Mouse (Mus musculus): ENCODE results near the gene AI987944. TPM values are rescaled to one million over a fixed set of nuclear protein-coding genes. Genes with fewer than 3 reads are reported as not detected.

The AI987944 gene
- polyA plus RNA-seq (2012; rRNA removed), result 3.2 and 3.9 TPM in 2 replicates

- WGBS, result under 1% methylated on average over 25 of the region's 25 CpGs
- peak; percentile 94 for DNase-seq (ENCODE audit: low read depth, low spot score)
Observed at GRCm38 (mm10) chr7:41393048-41393971, at the start of gene AI987944. Gene AI987944 (minus strand): TSS chr7:41393379.

- 78% methylated on average over 4 of the region's 4 CpGs for WGBS
- DNase-seq (ENCODE audit: low read depth, low spot score), result no peak
Observed at GRCm38 (mm10) chr7:41394130-41394529, 951 bp upstream of the AI987944 start.

Other genes starting within 250 kb of the AI987944 start
- gene Gm5592, start 239.5 kb downstream of the AI987944 start, polyA plus RNA-seq (2012; rRNA removed), result not detected in 2 replicates
- 0.02 and 0.04 TPM in 2 replicates for gene Vmn2r57, start 55.3 kb upstream of the AI987944 start, polyA plus RNA-seq (2012; rRNA removed)
- 0.04 TPM in 1 of 2 replicates, not detected in the other for gene Gm20449, start 106.0 kb upstream of the AI987944 start, polyA plus RNA-seq (2012; rRNA removed)
- 3.5 and 5.0 TPM in 2 replicates for gene AW146154, start 106.5 kb upstream of the AI987944 start, polyA plus RNA-seq (2012; rRNA removed)
- not detected in 2 replicates for gene Gm6871, start 180.3 kb upstream of the AI987944 start, polyA plus RNA-seq (2012; rRNA removed)
- 1.5 and 3.4 TPM in 2 replicates for gene 2610021A01Rik, start 205.9 kb upstream of the AI987944 start, polyA plus RNA-seq (2012; rRNA removed)
- gene Zfp788, start 239.8 kb upstream of the AI987944 start, polyA plus RNA-seq (2012; rRNA removed), result 0.37 and 0.69 TPM in 2 replicates